Mouse (Mus musculus): ENCODE measurements at regions not wholly inside any gene's neighbourhood (a gene's known extent, or its start where the extent isn't known, plus 50 kb on each side); places are given as distances from the start of the nearest gene placed in this dataset.

- no peaks in the 10 kb centered on the region for H3K36me3 ChIP-seq (ENCODE audit: control insufficient read depth, insufficient read depth, low read length)
- WGBS = 62% methylated on average over 4 of the region's 4 CpGs
- no peak for DNase-seq
- H3K4me3 ChIP-seq = no peak overlapping the region
- H3K9ac ChIP-seq (ENCODE audit: low read depth, low read length) = no peak overlapping the region
- no peaks in the 10 kb centered on the region for H3K27me3 ChIP-seq (ENCODE audit: control insufficient read depth, insufficient read depth, low read length)
- intact Hi-C loops (cut with DNase I) = loop anchor here (10.0 kb wide), 1 partner anchor 548 kb away; no protein-coding TSS in a partner anchor
- TF ChIP-seq CTCF (IDR thresholded peaks at IDR 0.05) (no peak), POLR2A (IDR thresholded peaks at IDR 0.05; ENCODE audit: insufficient read depth, low read depth, low read length) (no peak), EP300 (IDR thresholded peaks at IDR 0.05; ENCODE audit: insufficient read depth, low read depth, low read length) (no peak)
- no peak overlapping the region for H3K27ac ChIP-seq
- no peaks in the 10 kb centered on the region for H3K79me2 ChIP-seq (replicated peaks; ENCODE audit: control insufficient read depth, insufficient read depth, low read length)
- H3K4me1 ChIP-seq (ENCODE audit: control insufficient read depth, insufficient read depth, low read length) = peaks cover 2% of the 10 kb centered on the region
Observed at GRCm38 (mm10) chr9:68563206-68563605, 90.4 kb upstream of the Rora start.

- no peaks in the 10 kb centered on the region for H3K36me3 ChIP-seq (ENCODE audit: control insufficient read depth, insufficient read depth, low read length)
- no peaks in the 10 kb centered on the region for H3K79me2 ChIP-seq (replicated peaks; ENCODE audit: control insufficient read depth, insufficient read depth, low read length)
- intact Hi-C loops (cut with DNase I) = no loop called here
- no peaks in the 10 kb centered on the region for H3K27me3 ChIP-seq (ENCODE audit: control insufficient read depth, insufficient read depth, low read length)
- H3K9ac ChIP-seq (ENCODE audit: low read depth, low read length) = no peak overlapping the region
- DNase-seq = no peak
- TF ChIP-seq EP300 (IDR thresholded peaks at IDR 0.05; ENCODE audit: insufficient read depth, low read depth, low read length) = no peak
- no peak for TF ChIP-seq POLR2A (IDR thresholded peaks at IDR 0.05; ENCODE audit: insufficient read depth, low read depth, low read length)
- no peak for TF ChIP-seq CTCF (IDR thresholded peaks at IDR 0.05)
- WGBS = 74% methylated on average over 1 of the region's 1 CpGs
- H3K27ac ChIP-seq = no peak overlapping the region
- no peak overlapping the region for H3K4me3 ChIP-seq
- no peaks in the 10 kb centered on the region for H3K4me1 ChIP-seq (ENCODE audit: control insufficient read depth, insufficient read depth, low read length)
Observed at GRCm38 (mm10) chr9:68585751-68586150, 67.8 kb upstream of the Rora start.

GRCm38 (mm10) chr9:68591023-68591422, 62.6 kb upstream of the Rora start:
- H3K9ac ChIP-seq (ENCODE audit: low read depth, low read length) = no peak overlapping the region
- DNase-seq = no peak
- H3K79me2 ChIP-seq (replicated peaks; ENCODE audit: control insufficient read depth, insufficient read depth, low read length) = no peaks in the 10 kb centered on the region
- intact Hi-C loops (cut with DNase I) = no loop called here
- WGBS = 92% methylated on average over 8 of the region's 8 CpGs
- TF ChIP-seq EP300 (IDR thresholded peaks at IDR 0.05; ENCODE audit: insufficient read depth, low read depth, low read length) (no peak), CTCF (IDR thresholded peaks at IDR 0.05) (no peak), POLR2A (IDR thresholded peaks at IDR 0.05; ENCODE audit: insufficient read depth, low read depth, low read length) (no peak)
- no peak overlapping the region for H3K4me3 ChIP-seq
- H3K27me3 ChIP-seq (ENCODE audit: control insufficient read depth, insufficient read depth, low read length) = no peaks in the 10 kb centered on the region
- H3K36me3 ChIP-seq (ENCODE audit: control insufficient read depth, insufficient read depth, low read length) = no peaks in the 10 kb centered on the region
- no peaks in the 10 kb centered on the region for H3K4me1 ChIP-seq (ENCODE audit: control insufficient read depth, insufficient read depth, low read length)
- H3K27ac ChIP-seq = no peak overlapping the region

- TF ChIP-seq POLR2A (IDR thresholded peaks at IDR 0.05; ENCODE audit: insufficient read depth, low read depth, low read length) (no peak), EP300 (IDR thresholded peaks at IDR 0.05; ENCODE audit: insufficient read depth, low read depth, low read length) (no peak), CTCF (IDR thresholded peaks at IDR 0.05) (no peak)
- Histone ChIP-seq H3K4me3 (no peak overlapping the region), H3K79me2 (replicated peaks; ENCODE audit: control insufficient read depth, insufficient read depth, low read length) (no peaks in the 10 kb centered on the region), H3K9ac (ENCODE audit: low read depth, low read length) (no peak overlapping the region), H3K36me3 (ENCODE audit: control insufficient read depth, insufficient read depth, low read length) (no peaks in the 10 kb centered on the region), H3K4me1 (ENCODE audit: control insufficient read depth, insufficient read depth, low read length) (no peaks in the 10 kb centered on the region), H3K27ac (no peak overlapping the region), H3K27me3 (ENCODE audit: control insufficient read depth, insufficient read depth, low read length) (no peaks in the 10 kb centered on the region)
- no peak for DNase-seq
- intact Hi-C loops (cut with DNase I) = no loop called here
- WGBS = 76% methylated on average over 3 of the region's 3 CpGs
Observed at GRCm38 (mm10) chr9:68592976-68593375, 60.6 kb upstream of the Rora start.

- Histone ChIP-seq H3K4me3 (no peak overlapping the region), H3K9ac (ENCODE audit: low read depth, low read length) (no peak overlapping the region), H3K27me3 (ENCODE audit: control insufficient read depth, insufficient read depth, low read length) (no peaks in the 10 kb centered on the region), H3K27ac (no peak overlapping the region), H3K36me3 (ENCODE audit: control insufficient read depth, insufficient read depth, low read length) (no peaks in the 10 kb centered on the region), H3K79me2 (replicated peaks; ENCODE audit: control insufficient read depth, insufficient read depth, low read length) (no peaks in the 10 kb centered on the region), H3K4me1 (ENCODE audit: control insufficient read depth, insufficient read depth, low read length) (no peaks in the 10 kb centered on the region)
- intact Hi-C loops (cut with DNase I) = no loop called here
- WGBS = 72% methylated on average over 2 of the region's 2 CpGs
- DNase-seq = no peak
- TF ChIP-seq EP300 (IDR thresholded peaks at IDR 0.05; ENCODE audit: insufficient read depth, low read depth, low read length) (no peak), CTCF (IDR thresholded peaks at IDR 0.05) (no peak)
Observed at GRCm38 (mm10) chr9:68594586-68594985, 59.0 kb upstream of the Rora start.
